Mouse (Mus musculus) kidney, adult 2 months (tissue): ENCODE results near the gene Tex33.

Source experiments
- CTCF ChIP-seq: fragments of 200-500 bp; conservative IDR thresholded peaks from 2 replicates; pipeline ENCODE4 v1.5.1; 2011; ENCODE audit warnings: low read depth, mild to moderate bottlenecking, control low read depth, low read length, moderate library complexity, mixed read lengths; ENCODE audit not compliant: insufficient read depth, insufficient read length
- POLR2A ChIP-seq: fragments of 200-500 bp; IDR thresholded peaks from one replicate; pipeline ENCODE4 v1.6.1; 2011; ENCODE audit warnings: low read depth, low read length, control low read depth

DNA sequence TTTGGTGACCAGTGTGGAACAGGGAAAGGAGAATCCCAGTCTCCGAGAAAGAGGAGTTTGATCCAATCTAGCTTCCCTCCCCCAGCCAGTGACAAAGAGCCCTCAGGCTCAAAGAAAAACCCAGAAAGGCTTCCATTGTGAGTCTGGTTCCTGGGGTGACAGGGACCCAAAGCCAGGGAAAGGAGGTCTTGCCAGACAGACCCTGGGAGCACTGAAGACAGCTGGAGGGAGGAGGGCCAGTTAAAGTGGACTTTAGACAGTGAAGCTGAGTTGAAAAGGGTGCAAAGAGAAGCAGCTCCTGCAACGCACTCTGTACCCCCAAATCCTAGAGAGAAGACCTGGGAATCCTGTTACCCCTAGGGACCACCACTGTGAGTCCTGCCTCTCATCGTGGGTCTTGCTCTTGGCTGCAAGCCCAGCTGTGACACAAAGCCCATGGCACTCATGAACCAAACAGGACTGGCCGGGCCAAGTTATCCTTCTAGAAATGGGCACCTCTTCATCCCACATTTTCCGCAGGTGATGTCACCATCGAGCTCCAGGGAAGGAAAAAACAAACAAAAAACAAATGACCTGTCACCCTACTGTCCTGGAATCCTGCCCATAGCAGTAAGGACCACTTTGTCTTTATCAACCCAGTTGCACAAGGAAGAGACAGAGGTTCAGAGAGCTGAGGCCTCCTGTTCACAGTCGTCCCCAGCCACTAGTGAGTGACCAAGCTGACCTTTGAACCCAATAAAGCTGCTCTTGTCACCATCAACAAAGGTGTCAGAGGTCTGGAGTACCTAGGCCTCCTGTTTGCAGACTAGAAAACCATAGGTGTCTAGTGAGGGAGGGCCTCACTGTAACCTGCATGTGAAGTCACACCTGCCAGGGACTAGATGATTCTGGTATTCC, 11.2 kb downstream of the Tex33 start:
- TF ChIP-seq POLR2A (no peak), CTCF (no peak)
